Mouse (Mus musculus): ENCODE results near the gene Gm45062.
"Not testable (repeated sequence)": the region's sequence is repeated elsewhere in the genome, so short reads cannot be mapped to it uniquely, and the experiment has no call there.

DNA sequence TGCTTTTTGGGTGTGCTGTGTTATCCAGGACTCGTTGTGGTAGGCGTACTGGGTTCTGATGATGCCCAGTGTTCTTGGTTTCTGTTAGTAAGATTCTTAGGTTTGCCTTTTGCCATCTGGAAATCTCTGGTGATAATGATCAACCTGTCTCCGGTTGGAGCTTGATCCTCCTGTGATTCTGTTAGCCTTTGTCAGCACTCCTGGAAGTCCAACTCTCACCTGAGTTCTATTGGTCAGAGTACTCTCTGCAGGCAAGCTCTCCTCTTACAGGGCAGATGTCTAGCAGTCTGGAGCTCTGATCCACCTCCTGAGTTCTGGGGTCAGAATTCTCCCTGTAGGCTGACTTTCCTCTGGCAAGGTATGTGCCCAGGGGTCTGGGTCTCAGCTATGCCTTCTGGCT lies 72.2 kb downstream of the Gm45062 start:
- not testable (repeated sequence) for TF ChIP-seq CTCF, EP300 (IDR thresholded peaks at IDR 0.05; ENCODE audit: low read depth)
